Mouse (Mus musculus): ENCODE measurements around the gene Rarres2.

The Rarres2 gene

DNA sequence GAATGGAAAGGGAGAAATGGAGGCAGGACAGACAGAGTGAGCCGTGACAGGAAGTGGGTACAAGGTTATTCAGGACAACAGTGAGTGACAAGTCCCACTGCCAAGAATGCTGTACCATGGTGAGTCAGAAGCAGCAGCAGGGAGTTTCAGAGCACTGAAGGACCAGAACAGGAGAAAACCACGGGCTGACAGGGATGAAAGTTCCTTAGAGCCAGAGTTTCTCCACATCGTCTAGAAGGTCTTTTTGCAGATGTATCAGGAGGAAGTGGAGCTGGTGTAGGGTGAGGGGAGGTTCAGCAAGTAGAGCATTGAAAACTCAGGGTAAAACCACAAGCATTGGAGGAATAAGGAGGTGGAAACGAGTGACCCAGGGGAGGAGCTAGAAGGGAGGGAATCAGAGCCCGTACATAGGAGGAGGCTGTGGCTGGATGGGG lies 6.6 kb upstream of the Rarres2 start:
- DNase-seq (ENCODE audit: low spot score in 2 of 2) = no peak

DNA sequence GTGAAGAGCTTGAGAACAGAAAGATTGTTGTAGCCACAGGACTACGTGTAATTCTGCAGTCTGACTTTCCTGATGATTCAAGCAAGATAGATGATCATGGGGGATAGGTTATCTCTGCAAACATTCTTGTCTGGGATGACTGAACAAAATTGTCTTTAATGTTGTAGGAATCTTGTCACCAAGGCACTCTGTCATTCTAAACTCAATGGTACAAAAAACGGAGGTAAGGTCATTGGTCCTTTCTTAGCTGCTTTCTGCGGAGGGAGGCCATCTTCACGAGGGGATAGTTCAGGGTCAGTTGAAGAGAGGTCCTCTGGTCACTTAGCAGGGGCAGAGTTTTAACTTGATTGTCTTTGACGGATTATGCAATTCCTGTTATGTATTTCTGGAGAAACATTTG lies 6.1 kb upstream of the Rarres2 start:
- no peak for DNase-seq (ENCODE audit: low spot score in 2 of 2)

DNA sequence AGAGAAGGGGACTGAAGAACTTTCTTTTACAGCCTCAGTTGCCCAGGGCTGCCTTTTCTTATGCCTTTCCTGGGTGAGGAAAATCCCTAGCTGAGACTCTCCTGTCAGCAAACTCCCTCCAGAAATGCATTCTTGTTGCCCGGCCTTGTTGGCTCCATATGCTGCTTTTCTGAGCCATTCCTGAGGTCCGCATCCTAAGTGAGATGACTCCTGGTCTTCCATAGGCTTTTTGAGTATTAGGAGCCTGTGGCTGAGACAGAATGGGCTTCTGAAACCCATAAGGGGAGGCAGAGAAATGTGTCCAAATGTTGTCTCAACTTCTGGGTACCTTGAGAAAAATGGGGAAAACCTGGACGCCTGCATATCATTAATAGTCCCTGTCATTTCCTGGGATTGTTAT lies 1.4 kb upstream of the Rarres2 start:
- DNase-seq (ENCODE audit: low spot score in 2 of 2) = no peak

GRCm38 (mm10) chr6:48573280-48573679 lies 691 bp upstream of the Rarres2 start:
- DNase-seq (ENCODE audit: low spot score in 2 of 2) = no peak

DNA sequence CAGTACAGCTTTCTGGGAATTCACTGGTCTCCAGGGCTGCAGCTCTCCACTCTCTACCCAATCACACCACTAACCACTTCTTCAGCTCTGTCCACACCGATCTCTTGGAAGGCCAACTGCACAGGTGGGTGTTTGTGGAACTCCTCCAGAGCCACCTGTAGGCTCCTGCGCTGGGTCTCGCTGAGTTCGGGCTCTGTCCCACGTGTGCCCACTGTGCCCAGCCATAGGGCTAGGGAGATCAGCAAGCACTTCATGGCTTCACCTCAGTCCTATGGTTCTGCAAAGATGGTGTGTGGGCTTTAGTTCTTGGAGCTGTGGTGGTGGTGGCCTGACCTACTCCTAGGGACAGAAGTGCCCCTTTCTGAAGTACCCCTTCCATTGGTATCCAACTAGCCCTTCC lies 575 bp downstream of the Rarres2 start:
- DNase-seq (ENCODE audit: low spot score in 2 of 2) = no peak

- no peak for DNase-seq (ENCODE audit: low spot score in 2 of 2)
Measured at GRCm38 (mm10) chr6:48569065-48569807, 3.4 kb downstream of the Rarres2 start.

GRCm38 (mm10) chr6:48568036-48568984 lies 4.3 kb downstream of the Rarres2 start:
- no peak for DNase-seq (ENCODE audit: low spot score in 2 of 2)

DNA sequence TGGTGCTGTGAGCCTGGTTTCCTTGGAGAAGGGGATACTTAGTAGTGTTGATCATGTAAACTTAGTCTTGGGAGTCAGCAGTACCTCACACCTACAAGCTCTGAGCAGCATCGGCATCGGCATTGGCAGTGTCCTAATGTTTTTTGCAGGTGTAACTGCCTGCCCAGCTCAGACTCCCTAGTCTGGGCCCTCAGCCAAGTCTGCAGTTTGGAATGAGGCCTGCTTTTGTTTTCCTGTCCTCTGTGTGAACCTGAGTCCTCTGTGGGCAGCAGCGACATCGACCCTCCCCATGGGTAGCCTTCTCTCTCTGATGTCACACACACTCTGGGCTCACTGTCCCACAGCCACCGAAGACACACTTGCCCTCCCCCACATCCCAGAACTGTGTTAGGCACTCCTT lies 6.3 kb downstream of the Rarres2 start:
- DNase-seq (ENCODE audit: low spot score in 2 of 2) = no peak

GRCm38 (mm10) chr6:48565693-48566310 lies 6.8 kb downstream of the Rarres2 start:
- no peak for DNase-seq (ENCODE audit: low spot score in 2 of 2)

- DNase-seq (ENCODE audit: low spot score in 2 of 2) = no peak
Measured at GRCm38 (mm10) chr6:48555956-48556355, 16.6 kb downstream of the Rarres2 start.

- no peak for DNase-seq (ENCODE audit: low spot score in 2 of 2)
Measured at GRCm38 (mm10) chr6:48555104-48555890, 17.3 kb downstream of the Rarres2 start.

DNA sequence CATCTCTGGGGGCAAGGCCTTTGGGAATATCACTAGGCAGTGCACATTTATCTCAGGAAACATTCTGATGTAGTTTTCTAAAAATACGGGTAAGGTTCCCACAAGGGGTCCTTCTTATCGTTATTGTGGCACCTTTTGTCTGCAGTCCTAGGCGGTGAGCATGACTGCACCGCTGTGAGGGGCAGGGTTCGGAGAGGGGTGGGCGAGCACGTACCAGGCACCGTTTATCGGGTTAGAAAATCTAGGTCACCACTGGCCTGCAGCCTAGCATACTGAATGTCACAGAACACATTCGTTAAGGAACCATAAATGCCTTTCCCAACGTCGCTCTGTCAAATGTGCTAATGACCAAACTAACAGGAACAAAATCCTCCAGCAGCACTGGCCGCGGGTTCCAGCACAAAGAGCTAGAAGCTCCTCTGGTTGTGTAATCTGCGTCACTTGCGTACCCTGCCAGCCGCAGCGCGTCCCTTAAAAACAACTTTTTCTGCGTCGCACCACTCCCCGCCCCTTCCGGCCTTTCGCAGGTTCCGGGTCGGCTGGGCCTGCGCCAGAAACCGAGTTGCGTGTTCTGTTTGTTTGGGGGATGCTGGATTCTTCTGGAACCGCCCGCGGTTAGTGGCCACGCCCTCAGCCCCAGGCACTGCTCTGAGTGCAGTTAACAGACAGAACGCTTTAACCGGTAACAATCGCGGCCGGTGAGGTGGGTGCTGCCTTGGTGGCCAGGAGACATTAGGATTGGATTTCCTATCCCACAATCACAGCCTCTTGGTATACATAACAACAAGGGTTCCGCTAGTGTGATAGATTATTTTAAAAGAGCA lies 18.1 kb downstream of the Rarres2 start, which contains the start of gene Lrrc61:
Gene Lrrc61 (plus strand): TSS at position 517 of the 824 bp plus-strand sequence.
- DNase-seq (ENCODE audit: low spot score in 2 of 2) = peak; percentile 64 to 73

DNA sequence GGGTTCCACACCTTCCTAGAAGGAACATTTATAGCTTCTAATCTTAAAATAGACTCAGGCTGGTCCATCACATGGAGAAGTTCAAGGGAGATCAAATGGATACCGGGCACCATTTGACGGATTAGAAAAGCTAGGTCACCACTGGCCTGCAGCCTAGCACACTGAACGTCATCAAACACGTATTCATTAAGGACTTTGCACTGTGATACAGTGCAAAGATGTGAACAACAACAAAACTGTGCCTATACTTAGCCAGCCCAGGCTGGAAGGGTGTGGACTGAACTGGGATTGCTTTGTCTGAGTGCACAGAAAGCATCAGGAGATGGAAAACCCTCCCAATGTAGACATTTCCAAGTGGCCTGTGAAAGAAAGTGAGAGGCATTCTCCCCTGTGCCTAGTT lies 18.8 kb downstream of the Rarres2 start:
- DNase-seq (ENCODE audit: low spot score in 2 of 2) = no peak

DNA sequence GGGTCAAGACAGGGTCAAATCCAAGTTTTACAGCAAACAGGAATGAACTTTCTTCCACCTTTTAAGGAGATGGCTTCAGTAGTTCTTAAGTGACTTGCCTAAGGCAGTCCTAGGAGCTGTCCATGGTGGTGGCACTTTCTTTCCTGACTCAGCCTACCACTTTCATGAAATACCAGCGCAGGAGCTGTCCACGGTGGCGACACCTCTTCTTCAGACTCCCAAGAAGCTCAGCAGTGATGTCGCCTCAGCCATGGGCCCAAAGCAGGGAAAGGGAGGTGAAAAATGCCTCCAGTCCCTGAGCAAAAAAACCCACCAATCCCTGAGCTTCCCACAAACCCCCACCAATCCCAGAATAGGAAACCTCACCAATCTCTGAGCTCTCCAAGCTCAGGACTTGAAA lies 19.7 kb downstream of the Rarres2 start:
- DNase-seq (ENCODE audit: low spot score in 2 of 2) = peak in 1 of 2 experiments; percentile 29

DNA sequence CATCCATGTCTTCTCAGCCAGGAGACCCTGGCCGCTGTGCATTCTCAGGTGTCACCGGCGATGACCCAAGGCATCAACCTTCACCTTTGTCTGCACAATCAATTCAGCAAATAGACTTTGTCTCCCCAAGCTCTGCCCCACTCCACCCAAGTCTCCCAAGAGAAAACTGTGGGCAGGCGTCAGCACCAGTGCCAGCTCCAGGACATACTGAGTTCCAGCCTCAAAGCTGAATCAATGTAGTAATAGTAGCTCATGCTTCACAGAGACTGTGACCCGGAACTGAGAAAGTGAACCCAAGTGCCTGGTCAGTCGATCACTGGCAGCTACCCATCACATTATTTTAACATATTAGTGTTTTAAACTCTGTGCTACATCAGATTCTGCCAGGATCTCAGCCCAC lies 24.3 kb downstream of the Rarres2 start:
- DNase-seq (ENCODE audit: low spot score in 2 of 2) = no peak

- DNase-seq (ENCODE audit: low spot score in 2 of 2) = no peak
Measured at GRCm38 (mm10) chr6:48546858-48547257, 25.7 kb downstream of the Rarres2 start.

- DNase-seq (ENCODE audit: low spot score in 2 of 2) = no peak
Measured at GRCm38 (mm10) chr6:48546271-48546670, 26.3 kb downstream of the Rarres2 start.

DNA sequence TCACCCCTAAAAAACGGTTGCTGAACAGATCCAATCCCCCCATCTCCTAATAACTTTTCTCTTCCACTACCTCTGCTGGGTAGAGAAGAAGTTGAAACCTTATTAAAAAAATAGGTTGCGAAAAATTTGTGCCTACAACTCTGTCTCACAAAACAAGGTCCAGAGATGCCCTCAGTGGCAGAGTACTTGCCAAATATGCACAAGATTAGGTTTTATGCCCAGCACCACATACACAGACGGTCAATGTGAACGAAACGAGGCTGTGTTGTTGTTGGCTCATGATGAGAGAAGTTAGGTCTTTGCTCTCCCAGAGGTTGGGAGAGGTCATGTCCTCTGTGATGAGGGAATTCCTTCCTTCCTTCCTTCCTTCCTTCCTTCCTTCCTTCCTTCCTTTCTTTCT lies 27.3 kb downstream of the Rarres2 start:
- no peak for DNase-seq (ENCODE audit: low spot score in 2 of 2)

DNA sequence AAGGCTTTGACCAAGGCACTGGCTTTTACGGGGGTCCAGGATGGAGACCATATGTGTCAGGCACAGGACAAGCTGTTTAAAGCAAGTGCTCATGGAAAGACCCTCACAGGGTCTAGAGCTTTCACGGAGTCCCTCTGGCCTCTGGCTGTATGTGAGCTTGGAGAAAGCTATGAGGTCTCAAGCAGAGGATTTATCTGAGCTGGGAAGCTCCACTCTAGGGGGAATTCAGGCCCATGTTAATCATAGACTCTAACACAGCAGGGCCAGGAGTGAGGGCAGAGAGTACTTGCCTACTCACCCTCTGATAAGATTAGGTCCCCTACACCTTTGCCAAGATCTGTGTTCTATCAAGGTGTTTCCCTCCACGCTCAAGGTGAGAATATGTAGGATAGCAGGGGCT lies 30.0 kb downstream of the Rarres2 start:
- no peak for DNase-seq (ENCODE audit: low spot score in 2 of 2)

Measured in spleen, postnatal 14 days (tissue).